Mouse (Mus musculus): ENCODE measurements at regions not wholly inside any gene's neighbourhood (a gene's known extent, or its start where the extent isn't known, plus 50 kb on each side); places are given as distances from the start of the nearest gene placed in this dataset.
A peak's percentile ranks its signal among the peaks of the same experiment; 100 is the strongest.

DNA sequence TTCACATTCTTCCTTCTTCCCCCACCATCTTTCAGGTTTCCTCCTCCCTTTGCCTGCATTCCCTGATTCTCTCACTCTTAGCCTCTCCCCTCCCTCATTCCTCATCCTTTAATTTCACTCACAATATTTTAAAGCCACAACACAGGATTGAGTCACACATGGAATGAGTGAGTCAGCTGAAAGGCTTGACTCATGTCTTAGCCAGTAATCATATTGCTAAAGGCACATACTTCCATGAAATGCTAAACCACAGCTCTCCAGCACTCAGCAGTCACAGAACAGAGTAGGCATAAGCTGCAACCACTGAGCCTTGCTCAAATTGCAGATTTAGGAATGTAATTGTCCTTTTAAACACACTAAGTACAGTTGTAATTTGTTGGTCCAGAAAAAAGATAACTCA, 386.2 kb downstream of the Phex start:
- H3K79me2 ChIP-seq (ENCODE audit: control insufficient read depth, insufficient read depth), result no peaks in the 10 kb centered on the region
- no peaks in the 10 kb centered on the region for H3K79me3 ChIP-seq (ENCODE audit: low read depth)
- H3K27me3 ChIP-seq (ENCODE audit: control insufficient read depth, insufficient read depth, insufficient read length), result no peaks in the 10 kb centered on the region
- no peak overlapping the region for H3K4me3 ChIP-seq (ENCODE audit: insufficient read depth, poor library complexity, severe bottlenecking)
- H3ac ChIP-seq (ENCODE audit: control insufficient read depth, insufficient read length, low read depth), result no peak overlapping the region
- no peaks in the 10 kb centered on the region for H3K36me3 ChIP-seq (ENCODE audit: control insufficient read depth, insufficient read depth)
- peak; percentile 80 for TF ChIP-seq CEBPB (IDR thresholded peaks at IDR 0.05; ENCODE audit: low read depth)
- no peak for TF ChIP-seq CTCF (IDR thresholded peaks at IDR 0.05; ENCODE audit: control insufficient read depth, insufficient read depth, insufficient read length)
- no peak for TF ChIP-seq USF1 (IDR thresholded peaks at IDR 0.05; ENCODE audit: low read depth)
- TF ChIP-seq MAX (IDR thresholded peaks at IDR 0.05), result peak; percentile 50
- TF ChIP-seq MYOD1 (IDR thresholded peaks at IDR 0.05; ENCODE audit: control insufficient read depth, insufficient read length, low read depth), result peak; percentile 25
- TF ChIP-seq MYOG (IDR thresholded peaks at IDR 0.05; ENCODE audit: control insufficient read depth, extremely low read depth, insufficient read length), result no peak
- peak; percentile 94 for TF ChIP-seq FOSL1 (IDR thresholded peaks at IDR 0.05; ENCODE audit: insufficient read depth, low read length, poor library complexity, severe bottlenecking)

DNA sequence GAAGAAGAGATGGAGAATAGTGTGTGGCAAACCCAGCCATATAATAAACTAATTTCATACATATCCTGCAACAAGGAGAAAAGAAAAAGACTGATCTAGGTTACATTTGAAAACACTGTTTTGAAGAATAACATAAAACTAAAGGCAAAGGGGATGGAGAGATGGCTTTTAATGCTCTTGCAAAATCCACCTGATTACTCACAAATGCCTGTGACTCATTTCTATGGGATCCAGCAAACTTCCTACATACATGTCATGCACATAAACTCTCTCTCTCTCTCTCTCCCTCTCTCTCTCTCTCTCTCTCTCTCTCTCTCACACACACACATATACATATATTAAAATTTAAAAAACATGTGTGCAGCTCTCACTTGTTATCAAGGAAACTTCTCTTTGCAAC, 390.8 kb downstream of the Phex start:
- Histone ChIP-seq H3K36me3 (ENCODE audit: control insufficient read depth, insufficient read depth) (no peaks in the 10 kb centered on the region), H3K4me3 (ENCODE audit: insufficient read depth, poor library complexity, severe bottlenecking) (no peak overlapping the region), H3K79me3 (ENCODE audit: low read depth) (no peaks in the 10 kb centered on the region), H3K79me2 (ENCODE audit: control insufficient read depth, insufficient read depth) (no peaks in the 10 kb centered on the region), H3ac (ENCODE audit: control insufficient read depth, insufficient read length, low read depth) (no peak overlapping the region), H3K27me3 (ENCODE audit: control insufficient read depth, insufficient read depth, insufficient read length) (no peaks in the 10 kb centered on the region)
- no peak for TF ChIP-seq USF1 (IDR thresholded peaks at IDR 0.05; ENCODE audit: low read depth)
- TF ChIP-seq CEBPB (IDR thresholded peaks at IDR 0.05; ENCODE audit: low read depth), result peak; percentile 80

DNA sequence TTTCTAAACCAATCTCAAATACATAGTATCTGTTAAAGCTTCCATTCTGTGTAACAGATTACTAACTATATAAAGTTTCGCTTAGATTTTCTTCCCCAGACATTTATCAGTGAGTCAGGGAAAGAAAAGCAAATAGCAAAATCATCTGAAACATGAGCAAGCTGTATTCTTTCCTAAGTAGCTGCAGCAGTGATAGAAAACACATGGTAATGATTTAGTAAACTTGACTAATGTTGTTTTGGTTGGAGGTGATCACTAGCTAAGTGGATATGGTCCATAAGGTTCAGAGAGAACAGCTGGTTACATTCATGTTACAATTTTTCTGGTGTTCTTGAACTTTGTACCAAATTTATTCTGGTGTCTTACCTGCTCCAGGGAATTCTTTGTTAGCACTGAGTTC, 393.3 kb downstream of the Phex start:
- TF ChIP-seq MYOG (IDR thresholded peaks at IDR 0.05; ENCODE audit: control insufficient read depth, extremely low read depth, insufficient read length) (no peak), MYOD1 (IDR thresholded peaks at IDR 0.05; ENCODE audit: control insufficient read depth, insufficient read length, low read depth) (no peak), MAX (IDR thresholded peaks at IDR 0.05) (no peak), USF1 (IDR thresholded peaks at IDR 0.05; ENCODE audit: low read depth) (no peak), FOSL1 (IDR thresholded peaks at IDR 0.05; ENCODE audit: insufficient read depth, low read length, poor library complexity, severe bottlenecking) (no peak)
- no peaks in the 10 kb centered on the region for H3K79me3 ChIP-seq (ENCODE audit: low read depth)
- no peak overlapping the region for H3K4me3 ChIP-seq (ENCODE audit: insufficient read depth, poor library complexity, severe bottlenecking)
- H3K36me3 ChIP-seq (ENCODE audit: control insufficient read depth, insufficient read depth), result no peaks in the 10 kb centered on the region
- H3K79me2 ChIP-seq (ENCODE audit: control insufficient read depth, insufficient read depth), result no peaks in the 10 kb centered on the region
- no peak overlapping the region for H3ac ChIP-seq (ENCODE audit: control insufficient read depth, insufficient read length, low read depth)
- H3K27me3 ChIP-seq (ENCODE audit: control insufficient read depth, insufficient read depth, insufficient read length), result no peaks in the 10 kb centered on the region

DNA sequence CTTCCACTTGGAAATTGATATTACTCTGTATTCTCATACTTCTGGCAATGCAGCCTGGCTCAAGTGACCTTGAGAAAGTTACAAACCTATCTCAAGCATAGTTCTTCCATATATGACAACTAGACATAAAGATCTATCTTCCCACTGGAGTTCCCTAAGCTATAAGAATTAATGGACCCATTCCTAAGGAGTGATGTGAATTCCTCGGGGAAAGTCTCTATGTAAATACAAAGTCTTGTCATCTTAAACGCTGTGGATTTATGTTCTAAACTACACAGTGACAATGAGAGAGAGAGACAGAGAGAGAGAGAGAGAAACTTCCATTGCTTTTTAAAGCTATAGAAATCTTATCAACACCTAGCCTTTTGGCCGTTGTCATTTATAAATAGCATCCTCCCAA, 394.8 kb downstream of the Phex start:
- Histone ChIP-seq H3K79me3 (ENCODE audit: low read depth) (no peaks in the 10 kb centered on the region), H3K4me3 (ENCODE audit: insufficient read depth, poor library complexity, severe bottlenecking) (no peak overlapping the region), H3K36me3 (ENCODE audit: control insufficient read depth, insufficient read depth) (no peaks in the 10 kb centered on the region), H3K27me3 (ENCODE audit: control insufficient read depth, insufficient read depth, insufficient read length) (no peaks in the 10 kb centered on the region), H3ac (ENCODE audit: control insufficient read depth, insufficient read length, low read depth) (no peak overlapping the region), H3K79me2 (ENCODE audit: control insufficient read depth, insufficient read depth) (no peaks in the 10 kb centered on the region)
- no peak for TF ChIP-seq MYOG (IDR thresholded peaks at IDR 0.05; ENCODE audit: control insufficient read depth, extremely low read depth, insufficient read length)
- no peak for TF ChIP-seq MAX (IDR thresholded peaks at IDR 0.05)
- TF ChIP-seq FOSL1 (IDR thresholded peaks at IDR 0.05; ENCODE audit: insufficient read depth, low read length, poor library complexity, severe bottlenecking), result no peak
- TF ChIP-seq CTCF (IDR thresholded peaks at IDR 0.05; ENCODE audit: control insufficient read depth, insufficient read depth, insufficient read length), result no peak
- no peak for TF ChIP-seq USF1 (IDR thresholded peaks at IDR 0.05; ENCODE audit: low read depth)
- no peak for TF ChIP-seq MYOD1 (IDR thresholded peaks at IDR 0.05; ENCODE audit: control insufficient read depth, insufficient read length, low read depth)
- no peak for TF ChIP-seq CEBPB (IDR thresholded peaks at IDR 0.05; ENCODE audit: low read depth)

DNA sequence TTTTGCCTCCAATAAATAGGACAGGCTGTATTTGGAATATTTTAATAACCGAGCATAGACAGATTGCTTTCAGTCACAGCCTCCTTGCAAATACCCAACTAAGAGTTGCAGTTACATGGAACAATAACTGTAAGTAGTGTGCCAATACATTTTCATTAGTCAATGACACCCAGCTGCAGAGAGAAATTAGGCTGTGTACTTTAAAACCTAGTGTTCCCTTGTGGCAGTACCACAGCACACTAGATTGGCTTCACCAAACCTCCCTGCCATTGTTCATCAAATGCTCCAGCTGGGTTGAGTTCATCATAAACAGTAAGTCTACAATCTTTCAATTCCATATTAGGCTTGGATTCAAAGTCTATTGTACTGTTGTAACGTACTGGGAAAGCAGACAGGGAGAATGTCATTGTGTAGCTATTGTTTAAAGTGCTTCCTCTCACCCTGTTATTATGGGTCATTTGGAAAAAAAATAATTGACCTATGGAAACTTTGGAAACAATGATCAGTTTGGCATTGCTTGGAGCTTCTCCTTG, 425.1 kb downstream of the Phex start:
- no peaks in the 10 kb centered on the region for H3K79me2 ChIP-seq (ENCODE audit: control insufficient read depth, insufficient read depth)
- TF ChIP-seq USF1 (IDR thresholded peaks at IDR 0.05; ENCODE audit: low read depth), result no peak
- TF ChIP-seq CTCF (IDR thresholded peaks at IDR 0.05; ENCODE audit: control insufficient read depth, insufficient read depth, insufficient read length), result no peak
- TF ChIP-seq MAX (IDR thresholded peaks at IDR 0.05), result no peak
- no peak for TF ChIP-seq CEBPB (IDR thresholded peaks at IDR 0.05; ENCODE audit: low read depth)
- TF ChIP-seq FOSL1 (IDR thresholded peaks at IDR 0.05; ENCODE audit: insufficient read depth, low read length, poor library complexity, severe bottlenecking), result no peak
- TF ChIP-seq MYOG (IDR thresholded peaks at IDR 0.05; ENCODE audit: control insufficient read depth, extremely low read depth, insufficient read length), result no peak
- no peak for TF ChIP-seq MYOD1 (IDR thresholded peaks at IDR 0.05; ENCODE audit: control insufficient read depth, insufficient read length, low read depth)
- no peak overlapping the region for H3ac ChIP-seq (ENCODE audit: control insufficient read depth, insufficient read length, low read depth)
- no peak overlapping the region for H3K4me3 ChIP-seq (ENCODE audit: insufficient read depth, poor library complexity, severe bottlenecking)
- no peaks in the 10 kb centered on the region for H3K79me3 ChIP-seq (ENCODE audit: low read depth)
- H3K36me3 ChIP-seq (ENCODE audit: control insufficient read depth, insufficient read depth), result no peaks in the 10 kb centered on the region
- no peaks in the 10 kb centered on the region for H3K27me3 ChIP-seq (ENCODE audit: control insufficient read depth, insufficient read depth, insufficient read length)

DNA sequence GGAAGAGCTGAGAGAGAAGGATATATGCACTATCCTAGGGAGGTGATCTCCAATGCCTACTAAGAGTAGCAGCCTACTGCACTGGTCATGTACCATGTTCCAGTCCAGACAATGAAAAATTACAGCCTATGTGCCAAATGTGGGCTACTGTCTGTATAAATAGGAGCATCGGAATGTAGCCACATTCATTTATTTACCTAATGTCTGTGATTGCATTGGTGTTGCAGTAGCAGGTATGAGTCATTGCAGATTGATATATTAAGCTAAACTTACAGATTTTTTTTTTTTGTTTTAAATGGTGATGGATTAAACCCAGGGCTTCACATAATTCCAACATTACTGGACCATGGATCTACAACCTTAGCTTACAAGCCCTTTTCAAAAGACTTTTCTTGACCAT, 468.0 kb downstream of the Phex start:
- Histone ChIP-seq H3K36me3 (ENCODE audit: control insufficient read depth, insufficient read depth) (no peaks in the 10 kb centered on the region), H3K4me3 (ENCODE audit: insufficient read depth, poor library complexity, severe bottlenecking) (no peak overlapping the region), H3K79me2 (ENCODE audit: control insufficient read depth, insufficient read depth) (no peaks in the 10 kb centered on the region), H3K27me3 (ENCODE audit: control insufficient read depth, insufficient read depth, insufficient read length) (no peaks in the 10 kb centered on the region), H3ac (ENCODE audit: control insufficient read depth, insufficient read length, low read depth) (no peak overlapping the region), H3K79me3 (ENCODE audit: low read depth) (no peaks in the 10 kb centered on the region)
- TF ChIP-seq CTCF (IDR thresholded peaks at IDR 0.05; ENCODE audit: control insufficient read depth, insufficient read depth, insufficient read length) (no peak), MYOD1 (IDR thresholded peaks at IDR 0.05; ENCODE audit: control insufficient read depth, insufficient read length, low read depth) (no peak), USF1 (IDR thresholded peaks at IDR 0.05; ENCODE audit: low read depth) (no peak), CEBPB (IDR thresholded peaks at IDR 0.05; ENCODE audit: low read depth) (peak; percentile 45), FOSL1 (IDR thresholded peaks at IDR 0.05; ENCODE audit: insufficient read depth, low read length, poor library complexity, severe bottlenecking) (no peak), MYOG (IDR thresholded peaks at IDR 0.05; ENCODE audit: control insufficient read depth, extremely low read depth, insufficient read length) (no peak)

All from C2C12 (cell line).